Mouse (Mus musculus) hindbrain, embryonic 15.5 days (tissue): ENCODE data around the gene Jazf1. TPM values are rescaled to one million over a fixed set of nuclear protein-coding genes. Genes with fewer than 3 reads are reported as not detected.

ENCODE experiments used
- ATAC-seq: fragments of 200-750 bp; cut with Nextera tagmentation; 2 replicates; pipeline ENCODE4 v1.8.0; 2017; ENCODE audit warnings: low read depth, moderate number of reproducible peaks, moderate TSS enrichment; ENCODE audit not compliant: low FRiP score
- H3K27ac ChIP-seq: fragments of 300-500 bp; sonication (generic); replicated peaks from 2 replicates; pipeline ENCODE4 v1.5.1; 2015; ENCODE audit warnings: mild to moderate bottlenecking, inconsistent platforms
- H3K27me3 ChIP-seq: fragments of 300-500 bp; sonication (generic); 2 replicates; pipeline ENCODE4 v1.6.1; 2015; ENCODE audit warnings: control low read depth, inconsistent platforms
- H3K36me3 ChIP-seq: fragments of 300-500 bp; sonication (generic); 2 replicates; pipeline ENCODE4 v1.6.1; 2015; ENCODE audit warnings: control low read depth, inconsistent platforms
- H3K4me1 ChIP-seq: fragments of 300-500 bp; sonication (generic); replicated peaks from 2 replicates; pipeline ENCODE4 v1.6.1; 2015; ENCODE audit warnings: control low read depth, inconsistent platforms
- H3K4me2 ChIP-seq: fragments of 300-500 bp; sonication (generic); 2 replicates; pipeline ENCODE4 v1.6.1; 2015; ENCODE audit warnings: moderate library complexity, mild to moderate bottlenecking, inconsistent platforms
- H3K4me3 ChIP-seq: fragments of 300-500 bp; sonication (generic); 2 replicates; pipeline ENCODE4 v1.5.1; 2015; ENCODE audit warnings: mild to moderate bottlenecking, inconsistent platforms
- H3K9ac ChIP-seq: fragments of 300-500 bp; sonication (generic); 2 replicates; pipeline ENCODE4 v1.6.1; 2015; ENCODE audit warnings: inconsistent platforms
- H3K9me3 ChIP-seq: fragments of 300-500 bp; sonication (generic); 2 replicates; pipeline ENCODE4 v1.6.1; 2016; ENCODE audit warnings: control low read depth, inconsistent platforms
- WGBS: fragments of 180-500 bp; shearing (Covaris S2); methylation state at CpG from one replicate; pipeline ENCODE4 v1.1.7; 2015; 5-methylcytosine and 5-hydroxymethylcytosine counted together
- polyA plus RNA-seq: library from polyadenylated mRNA; unstranded; fragments of >200 nt; fragmentation: Nextera tagmentation; extraction: Ambion mirVana; gene quantifications from 2 replicates; pipeline ENCODE4 v1.2.1, GENCODE M21; 2015

Jazf1 gene
- 49.6 and 52.4 TPM in 2 replicates for polyA plus RNA-seq

DNA sequence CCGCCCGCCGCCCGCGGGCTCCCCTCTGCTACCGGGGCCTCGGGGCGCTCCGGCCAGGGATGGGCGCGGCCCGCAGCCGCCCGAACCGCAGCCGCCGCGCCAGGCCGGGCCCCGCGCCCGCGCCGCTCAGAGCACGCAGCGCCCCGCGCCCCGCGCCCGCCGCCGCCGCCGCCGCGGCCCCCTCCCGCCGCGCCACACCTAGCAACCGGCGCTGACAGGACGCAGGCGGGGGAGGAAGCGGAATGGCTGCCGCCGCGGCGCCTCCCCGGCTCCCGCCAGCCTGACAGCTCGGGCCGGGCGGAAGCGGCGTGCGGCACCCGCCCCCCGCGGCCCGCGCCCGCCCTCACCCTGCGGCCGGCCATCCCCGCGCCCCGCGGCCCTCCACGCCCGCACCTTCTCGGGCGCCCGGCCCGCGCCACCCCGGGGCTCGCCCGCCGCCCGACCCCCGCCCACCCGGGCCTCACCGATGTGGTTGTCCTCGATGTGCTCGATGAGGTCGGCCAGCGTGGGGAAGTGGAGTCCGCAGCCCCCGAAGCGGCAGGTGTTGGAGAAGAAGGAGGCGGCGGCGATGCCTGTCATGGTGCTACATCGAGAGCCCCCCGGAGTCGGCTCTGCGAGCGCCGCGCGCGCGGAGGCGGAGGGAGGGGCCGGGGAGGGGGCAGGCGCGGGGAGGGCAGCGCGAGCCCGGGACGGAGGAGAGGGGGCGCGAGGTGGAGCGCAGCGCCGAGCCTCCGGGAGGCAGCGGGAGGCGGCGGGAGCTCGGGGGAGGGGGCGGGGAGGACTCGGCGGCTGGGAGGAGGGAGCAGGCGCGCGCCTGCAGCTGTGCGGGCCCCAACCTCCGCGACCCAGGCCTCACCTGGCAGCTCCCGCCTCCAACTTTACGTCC is at the start of gene Jazf1:
Gene Jazf1 (minus strand): TSS at position 643 of the 886 bp plus-strand sequence.
- H3K4me1 ChIP-seq, result peaks cover 20% of the 10 kb centered on the region
- peaks cover 8% of the 10 kb centered on the region; the same call in 1 of the 2 replicates for H3K27me3 ChIP-seq
- H3K36me3 ChIP-seq, result no peaks in the 10 kb centered on the region
- H3K27ac ChIP-seq, result peak within 1 kb of the TSS; percentile 83
- peak; percentile 86 for ATAC-seq
- H3K4me2 ChIP-seq, result peak within 1 kb of the TSS; percentile 80
- H3K9me3 ChIP-seq, result no peaks in the 10 kb centered on the region
- peak within 1 kb of the TSS; percentile 87 for H3K9ac ChIP-seq
- peak within 1 kb of the TSS; percentile 70 for H3K4me3 ChIP-seq
- 2% methylated on average over 66 of the region's 133 CpGs for WGBS

DNA sequence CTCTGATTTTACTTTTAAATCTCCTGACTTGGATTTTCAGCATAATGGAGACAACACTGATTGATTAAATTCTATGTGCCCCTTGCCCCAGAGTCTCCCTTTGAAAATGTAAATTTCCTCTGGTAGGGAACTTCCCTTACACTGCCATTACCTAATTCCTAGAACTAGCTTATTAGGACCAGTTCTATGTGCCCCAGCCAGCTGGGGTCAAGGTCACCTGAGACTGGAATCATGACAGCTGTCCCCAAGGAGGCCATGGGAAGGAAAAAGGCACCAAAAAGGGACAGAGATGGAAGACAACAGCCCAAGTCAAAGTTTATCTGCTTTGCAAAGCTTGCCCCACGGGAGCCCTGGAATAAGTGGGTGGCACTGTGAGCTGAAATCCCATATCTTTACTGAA is 49.4 kb upstream of the Jazf1 start:
- no peaks in the 10 kb centered on the region for H3K27me3 ChIP-seq
- no peak overlapping the region for H3K9ac ChIP-seq
- H3K4me1 ChIP-seq, result no peaks in the 10 kb centered on the region
- no peak overlapping the region for H3K27ac ChIP-seq
- no peak overlapping the region for H3K4me2 ChIP-seq
- ATAC-seq, result no peak
- 46% methylated on average over 1 of the region's 1 CpGs for WGBS
- H3K9me3 ChIP-seq, result no peaks in the 10 kb centered on the region
- H3K4me3 ChIP-seq, result no peak overlapping the region
- H3K36me3 ChIP-seq, result no peaks in the 10 kb centered on the region

GRCm38 (mm10) chr6:53086879-53087278 is 18.4 kb upstream of the Jazf1 start:
- ATAC-seq, result no peak
- H3K9ac ChIP-seq, result no peak overlapping the region
- no peaks in the 10 kb centered on the region for H3K36me3 ChIP-seq
- no peaks in the 10 kb centered on the region for H3K9me3 ChIP-seq
- no peak overlapping the region for H3K4me3 ChIP-seq
- no peak overlapping the region for H3K27ac ChIP-seq
- no peak overlapping the region for H3K4me2 ChIP-seq
- H3K4me1 ChIP-seq, result no peaks in the 10 kb centered on the region
- H3K27me3 ChIP-seq, result no peaks in the 10 kb centered on the region
- WGBS, result 64% methylated on average over 4 of the region's 4 CpGs

GRCm38 (mm10) chr6:53081241-53081640 is 12.8 kb upstream of the Jazf1 start:
- no peaks in the 10 kb centered on the region for H3K27me3 ChIP-seq
- ATAC-seq, result no peak
- WGBS, result 73% methylated on average over 4 of the region's 4 CpGs
- H3K9me3 ChIP-seq, result no peaks in the 10 kb centered on the region
- H3K36me3 ChIP-seq, result no peaks in the 10 kb centered on the region
- no peak overlapping the region for H3K4me3 ChIP-seq
- H3K4me2 ChIP-seq, result no peak overlapping the region
- H3K4me1 ChIP-seq, result no peaks in the 10 kb centered on the region
- no peak overlapping the region for H3K9ac ChIP-seq
- no peak overlapping the region for H3K27ac ChIP-seq

DNA sequence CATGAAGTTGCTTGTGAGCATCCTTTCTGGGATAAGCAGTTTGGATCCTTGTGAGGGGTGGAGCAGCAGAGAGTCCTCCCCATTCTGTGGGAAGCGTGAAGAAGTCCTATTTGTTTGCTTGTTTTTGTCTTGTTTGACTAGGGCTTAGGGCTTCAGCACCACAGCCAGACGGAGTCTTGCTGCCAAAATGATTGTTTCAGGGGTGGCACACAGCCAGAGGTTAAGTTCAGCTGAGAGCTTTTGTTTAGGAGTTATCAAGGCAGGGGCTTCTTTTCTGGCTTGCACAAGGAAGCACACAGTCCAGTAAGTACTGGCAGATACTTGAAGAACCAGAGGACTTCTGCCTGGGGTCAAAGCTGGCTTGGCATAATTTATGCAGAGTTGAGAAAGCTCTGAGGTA is 10.2 kb upstream of the Jazf1 start:
- Histone ChIP-seq H3K36me3 (no peaks in the 10 kb centered on the region), H3K4me3 (no peak overlapping the region)
- no peak for ATAC-seq

GRCm38 (mm10) chr6:53071732-53072131 is 3.3 kb upstream of the Jazf1 start:
- Histone ChIP-seq H3K36me3 (no peaks in the 10 kb centered on the region), H3K4me3 (no peak overlapping the region), H3K4me1 (peaks cover 17% of the 10 kb centered on the region), H3K4me2 (no peak overlapping the region), H3K27me3 (peaks cover 8% of the 10 kb centered on the region; the same call in 1 of the 2 replicates), H3K9ac (no peak overlapping the region), H3K9me3 (no peaks in the 10 kb centered on the region), H3K27ac (no peak overlapping the region)
- 85% methylated on average over 6 of the region's 6 CpGs for WGBS
- ATAC-seq, result no peak

More for the DNA sequence above, 10.2 kb upstream of the Jazf1 start:
- Histone ChIP-seq H3K4me2 (no peak overlapping the region), H3K27me3 (no peaks in the 10 kb centered on the region), H3K9me3 (no peaks in the 10 kb centered on the region), H3K9ac (no peak overlapping the region), H3K4me1 (no peaks in the 10 kb centered on the region), H3K27ac (no peak overlapping the region)
- 26% methylated on average over 2 of the region's 2 CpGs for WGBS

GRCm38 (mm10) chr6:53069976-53070575 is 1.6 kb upstream of the Jazf1 start:
- peaks cover 8% of the 10 kb centered on the region; the same call in 1 of the 2 replicates for H3K27me3 ChIP-seq
- 35% methylated on average over 5 of the region's 5 CpGs for WGBS
- H3K9ac ChIP-seq, result no peak overlapping the region
- no peak overlapping the region for H3K4me3 ChIP-seq
- H3K9me3 ChIP-seq, result no peaks in the 10 kb centered on the region
- no peak overlapping the region for H3K27ac ChIP-seq
- H3K4me1 ChIP-seq, result peaks cover 20% of the 10 kb centered on the region
- no peak for ATAC-seq
- H3K4me2 ChIP-seq, result no peak overlapping the region
- H3K36me3 ChIP-seq, result no peaks in the 10 kb centered on the region

GRCm38 (mm10) chr6:53068875-53069178 is 396 bp upstream of the Jazf1 start:
- Histone ChIP-seq H3K9ac (peak overlapping the region; percentile 87), H3K27ac (peak overlapping the region; percentile 83), H3K36me3 (no peaks in the 10 kb centered on the region), H3K27me3 (peaks cover 8% of the 10 kb centered on the region; the same call in 1 of the 2 replicates), H3K4me2 (peak overlapping the region; percentile 80), H3K9me3 (no peaks in the 10 kb centered on the region), H3K4me3 (peak overlapping the region; percentile 70), H3K4me1 (peaks cover 20% of the 10 kb centered on the region)
- no peak; the same call in 1 of the 2 replicates for ATAC-seq
- 3% methylated on average over 6 of the region's 6 CpGs for WGBS

GRCm38 (mm10) chr6:53067446-53067988 is 914 bp downstream of the Jazf1 start:
- peak; percentile 63 for ATAC-seq
- Histone ChIP-seq H3K27ac (peak overlapping the region; percentile 83), H3K36me3 (no peaks in the 10 kb centered on the region), H3K9ac (peak overlapping the region; percentile 87), H3K4me2 (peak overlapping the region; percentile 80), H3K9me3 (no peaks in the 10 kb centered on the region), H3K4me3 (peak overlapping the region; percentile 70), H3K27me3 (peaks cover 8% of the 10 kb centered on the region; the same call in 1 of the 2 replicates), H3K4me1 (peaks cover 20% of the 10 kb centered on the region)
- WGBS, result 2% methylated on average over 41 of the region's 41 CpGs

DNA sequence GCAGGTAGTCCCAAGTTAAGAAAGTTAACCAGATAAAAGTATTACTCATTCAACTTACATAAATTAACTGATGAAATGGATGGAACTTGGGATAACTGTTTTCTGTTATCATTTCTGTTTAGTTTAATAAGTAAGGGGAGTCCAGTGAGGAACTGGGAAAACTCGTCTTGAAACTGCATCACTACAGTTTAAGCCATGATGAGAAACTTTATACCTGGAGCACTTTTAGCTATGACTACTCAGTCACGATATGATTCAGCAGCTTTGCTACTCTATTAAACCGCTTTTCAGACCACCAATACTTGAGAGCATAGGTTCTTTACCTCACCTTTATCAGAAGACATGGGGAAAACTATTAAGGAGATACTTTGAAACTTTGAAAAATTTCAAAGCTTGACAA is 1.5 kb downstream of the Jazf1 start:
- H3K9ac ChIP-seq, result no peak overlapping the region
- H3K27me3 ChIP-seq, result peaks cover 8% of the 10 kb centered on the region; the same call in 1 of the 2 replicates
- H3K27ac ChIP-seq, result no peak overlapping the region
- H3K4me3 ChIP-seq, result peak overlapping the region; percentile 70
- 62% methylated on average over 3 of the region's 3 CpGs for WGBS
- H3K9me3 ChIP-seq, result no peaks in the 10 kb centered on the region
- H3K4me1 ChIP-seq, result peaks cover 20% of the 10 kb centered on the region
- no peak for ATAC-seq
- no peaks in the 10 kb centered on the region for H3K36me3 ChIP-seq
- H3K4me2 ChIP-seq, result peak overlapping the region; percentile 80

GRCm38 (mm10) chr6:53064070-53064469 is 4.4 kb downstream of the Jazf1 start:
- 88% methylated on average over 4 of the region's 4 CpGs for WGBS

DNA sequence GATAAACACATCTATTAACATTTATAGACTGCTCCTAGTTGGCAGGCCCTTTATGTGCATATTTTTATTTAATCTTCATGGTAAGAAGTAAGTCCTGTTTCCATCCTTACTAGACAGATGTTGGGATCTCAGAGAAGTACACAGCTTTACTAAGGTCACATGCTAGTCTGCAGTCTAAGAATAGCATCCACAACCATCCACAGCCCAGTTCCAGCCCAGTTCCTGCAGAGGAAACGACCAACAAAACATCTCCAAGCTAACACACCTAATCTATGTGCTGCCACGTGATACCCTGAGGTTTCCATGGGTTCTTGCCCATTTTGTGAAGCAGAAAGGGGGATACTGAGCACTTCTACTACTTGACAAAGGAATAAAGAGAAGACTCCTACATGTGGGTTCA is 13.5 kb downstream of the Jazf1 start:
- H3K4me3 ChIP-seq, result no peak overlapping the region
- no peaks in the 10 kb centered on the region for H3K27me3 ChIP-seq

More at GRCm38 (mm10) chr6:53064070-53064469, 4.4 kb downstream of the Jazf1 start:
- Histone ChIP-seq H3K27me3 (no peaks in the 10 kb centered on the region), H3K4me3 (no peak overlapping the region), H3K27ac (no peak overlapping the region), H3K9me3 (no peaks in the 10 kb centered on the region), H3K36me3 (no peaks in the 10 kb centered on the region), H3K4me1 (peaks cover 13% of the 10 kb centered on the region), H3K4me2 (no peak overlapping the region), H3K9ac (no peak overlapping the region)
- ATAC-seq, result no peak

More for the DNA sequence above, 13.5 kb downstream of the Jazf1 start:
- Histone ChIP-seq H3K9ac (no peak overlapping the region), H3K36me3 (no peaks in the 10 kb centered on the region), H3K4me2 (no peak overlapping the region), H3K4me1 (no peaks in the 10 kb centered on the region), H3K27ac (no peak overlapping the region), H3K9me3 (no peaks in the 10 kb centered on the region)
- 83% methylated on average over 2 of the region's 2 CpGs for WGBS
- no peak for ATAC-seq
